Mouse (Mus musculus) layer of hippocampus, adult 6 months (tissue): ENCODE measurements around the gene Wdr95. TPM values are rescaled to one million over a fixed set of nuclear protein-coding genes. Genes with fewer than 3 reads are reported as not detected.

Experiments used
- long read RNA-seq, 2 experiments: library from polyadenylated mRNA; unstranded; transcript quantifications; one replicate each; pipeline ENCODE4 v2.0.0; 2019 to 2020
- polyA plus RNA-seq: library from polyadenylated mRNA; unstranded; fragments of <200 nt; fragmentation: Nextera tagmentation; gene quantifications from 2 replicates; pipeline ENCODE4 v1.2.3, GENCODE M21; 2021

Gene Wdr95
- 0.85 and 1.2 TPM in 2 replicates for polyA plus RNA-seq
- long read RNA-seq, experiment 1, partial matches to known transcripts = 1 of 2 reads
- long read RNA-seq, experiment 1, other reads (novel, unspliced or antisense) = 1 of 2 reads
- long read RNA-seq, experiment 2, partial matches to known transcripts = 0 of 2 reads
- long read RNA-seq, experiment 2, other reads (novel, unspliced or antisense) = 2 of 2 reads

GRCm38 (mm10) chr5:149527999-149528729 is at the start of gene Wdr95:
Gene Wdr95 (plus strand): TSS chr5:149528679.

GRCm38 (mm10) chr5:149636075-149636920 is 107.8 kb downstream of the Wdr95 start, which contains the start of gene Hsph1:
Gene Hsph1 (minus strand): TSS chr5:149636376.

Other genes starting within 250 kb of the Wdr95 start
- 3.8 and 4.2 TPM in 2 replicates for gene Medag, start 116.9 kb upstream of the Wdr95 start, polyA plus RNA-seq
- gene Tex26, start 89.0 kb upstream of the Wdr95 start, polyA plus RNA-seq = 0.40 and 0.60 TPM in 2 replicates
- 152 and 153 TPM in 2 replicates for gene Hsph1, start 107.7 kb downstream of the Wdr95 start, polyA plus RNA-seq
- gene B3glct, start 149.6 kb downstream of the Wdr95 start, polyA plus RNA-seq = 3.8 and 4.8 TPM in 2 replicates